Mouse (Mus musculus) liver, embryonic 14.5 days (tissue): ENCODE data around the gene Ccdc63. TPM values are rescaled to one million over a fixed set of nuclear protein-coding genes. Genes with fewer than 3 reads are reported as not detected.
"Not testable (repeated sequence)": the region's sequence is repeated elsewhere in the genome, so short reads cannot be mapped to it uniquely, and the experiment has no call there.

Source experiments
- ATAC-seq: fragments of 200-750 bp; cut with Nextera tagmentation; 2 replicates; pipeline ENCODE4 v1.8.0; 2017; ENCODE audit warnings: moderate number of reproducible peaks, mild to moderate bottlenecking, moderate library complexity; ENCODE audit not compliant: insufficient read depth
- DNase-seq, 3 experiments: peaks; one replicate each; pipeline ENCODE4 v3.0.0-alpha.2; 2012 to 2013; ENCODE audit warnings: low read depth in 3 of 3, low spot score in 3 of 3
- H3K27ac ChIP-seq: fragments of 300-500 bp; sonication (generic); 2 replicates; pipeline ENCODE4 v1.5.1; 2014; ENCODE audit warnings: moderate library complexity, mild to moderate bottlenecking, control low read depth, inconsistent platforms
- H3K27me3 ChIP-seq: fragments of 300-500 bp; sonication (generic); 2 replicates; pipeline ENCODE4 v1.6.1; 2014; ENCODE audit warnings: mild to moderate bottlenecking, low read length, moderate library complexity; ENCODE audit not compliant: control insufficient read depth, insufficient read depth
- H3K36me3 ChIP-seq: fragments of 300-500 bp; sonication (generic); replicated peaks from 2 replicates; pipeline ENCODE4 v1.6.1; 2014; ENCODE audit warnings: low read depth; ENCODE audit not compliant: control insufficient read depth, insufficient read depth
- H3K4me1 ChIP-seq, 2 experiments: fragments of 200-500 bp in 1 of 2; fragments of 300-500 bp in 1 of 2; sonication (generic) in 1 of 2; replicated peaks; 2 replicates each; pipeline ENCODE4 v1.6.1; 2012 to 2014; ENCODE audit warnings: antibody characterized with exemption in 1 of 2, inconsistent platforms in 1 of 2, low read length in 1 of 2; ENCODE audit not compliant: control insufficient read depth in 2 of 2, insufficient read depth in 2 of 2
- H3K4me2 ChIP-seq: fragments of 300-500 bp; sonication (generic); 2 replicates; pipeline ENCODE4 v1.6.1; 2014; ENCODE audit warnings: low read depth, mild to moderate bottlenecking, control low read depth, moderate library complexity
- H3K4me3 ChIP-seq, 2 experiments: fragments of 200-500 bp in 1 of 2; fragments of 300-500 bp in 1 of 2; sonication (generic) in 1 of 2; 2 replicates each; pipeline ENCODE4 v1.5.1; 2012 to 2014; ENCODE audit warnings: low read depth in 2 of 2, low read length in 2 of 2, mild to moderate bottlenecking in 2 of 2, control low read depth in 1 of 2, inconsistent platforms in 1 of 2, moderate library complexity in 1 of 2; ENCODE audit not compliant: insufficient read depth in 1 of 2
- H3K9ac ChIP-seq: fragments of 300-500 bp; sonication (generic); replicated peaks from 2 replicates; pipeline ENCODE4 v1.6.1; 2014; ENCODE audit warnings: mild to moderate bottlenecking, control low read depth, moderate library complexity
- H3K9me3 ChIP-seq: fragments of 300-500 bp; sonication (generic); 2 replicates; pipeline ENCODE4 v1.6.1; 2016; ENCODE audit warnings: low read length, mixed read lengths; ENCODE audit not compliant: control insufficient read depth
- CTCF ChIP-seq: IDR thresholded peaks from 2 replicates; pipeline ENCODE4 v1.5.1; 2016; ENCODE audit warnings: antibody characterized with exemption, low read depth, control low read depth
- EP300 ChIP-seq: IDR thresholded peaks from 2 replicates; pipeline ENCODE4 v1.6.1; 2016; ENCODE audit warnings: antibody characterized with exemption, low read depth
- WGBS: fragments of 180-500 bp; shearing (Covaris S2); extraction: QIAGEN DNeasy Blood & Tissue Kit; methylation state at CpG from one replicate; pipeline ENCODE4 v1.1.7; 2014; ENCODE audit not compliant: insufficient replicate concordance; 5-methylcytosine and 5-hydroxymethylcytosine counted together
- polyA plus RNA-seq, 2 experiments: library from polyadenylated mRNA; depleted of rRNA in 1 of 2; stranded (reverse) in 1 of 2; unstranded in 1 of 2; fragments of >200 nt; fragmentation: Nextera tagmentation in 1 of 2; extraction: Ambion mirVana in 1 of 2; gene quantifications; 2 replicates each; pipeline versions ENCODE4 v1.2.1 to v1.2.3; 2012 to 2014

The Ccdc63 gene
- polyA plus RNA-seq, 2 experiments = 0.13 TPM; not detected in 1

DNA sequence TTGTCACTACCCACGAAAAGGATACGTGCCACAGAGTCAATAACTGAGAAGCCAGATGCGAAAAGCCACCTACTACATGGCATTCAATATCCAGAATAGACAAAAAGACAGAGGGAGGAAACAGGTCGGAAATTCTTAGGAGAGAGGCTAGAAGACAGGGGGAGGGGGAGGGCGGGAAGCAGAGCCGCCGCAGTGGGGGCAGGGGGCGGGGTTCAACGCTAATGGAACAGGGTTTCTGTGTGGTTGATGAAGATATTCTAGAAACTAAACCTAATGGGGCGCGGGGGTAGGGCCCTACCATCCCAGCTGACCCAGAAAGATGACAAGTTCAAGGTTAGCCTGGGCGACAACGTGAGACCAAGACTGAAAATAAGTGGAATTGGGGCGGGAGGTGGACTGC is 13.4 kb upstream of the Ccdc63 start:
- no peak for DNase-seq
- TF ChIP-seq EP300 (no peak), CTCF (no peak)
- H3K27me3 ChIP-seq = no peaks in the 10 kb centered on the region
- no peak for ATAC-seq
- H3K9me3 ChIP-seq = no peaks in the 10 kb centered on the region
- H3K4me1 ChIP-seq = peaks cover 6 to 23% of the 10 kb centered on the region in 2 experiments
- no peaks in the 10 kb centered on the region for H3K36me3 ChIP-seq
- H3K27ac ChIP-seq = no peak overlapping the region
- H3K4me3 ChIP-seq = no peak overlapping the region
- H3K9ac ChIP-seq = no peak overlapping the region
- 16% methylated on average over 13 of the region's 14 CpGs for WGBS
- no peak overlapping the region for H3K4me2 ChIP-seq

DNA sequence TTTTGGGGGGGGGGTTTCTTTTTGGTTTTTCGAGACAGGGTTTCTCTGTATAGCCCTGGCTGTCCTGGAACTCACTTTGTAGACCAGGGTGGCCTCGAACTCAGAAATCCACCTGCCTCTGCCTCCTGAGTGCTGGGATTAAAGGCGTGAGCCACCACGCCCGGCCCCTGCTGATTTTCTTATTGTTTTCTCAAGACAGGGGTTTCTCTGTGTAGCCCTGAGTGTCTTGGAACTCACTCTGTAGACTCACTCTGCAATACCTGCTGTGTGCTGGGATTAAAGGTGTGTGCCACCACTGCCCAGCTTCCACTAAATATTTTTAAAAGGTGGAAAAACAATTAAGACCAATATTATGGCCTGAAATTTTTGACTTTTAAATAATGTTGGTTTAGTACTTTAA is 11.9 kb upstream of the Ccdc63 start:
- 64% methylated on average over 5 of the region's 5 CpGs for WGBS
- not testable (repeated sequence) for H3K4me2 ChIP-seq, ATAC-seq, DNase-seq, H3K4me3 ChIP-seq, H3K36me3 ChIP-seq, H3K9me3 ChIP-seq, H3K27ac ChIP-seq, H3K9ac ChIP-seq, H3K27me3 ChIP-seq
- peaks cover 5 to 21% of the 10 kb centered on the region in 2 experiments for H3K4me1 ChIP-seq

DNA sequence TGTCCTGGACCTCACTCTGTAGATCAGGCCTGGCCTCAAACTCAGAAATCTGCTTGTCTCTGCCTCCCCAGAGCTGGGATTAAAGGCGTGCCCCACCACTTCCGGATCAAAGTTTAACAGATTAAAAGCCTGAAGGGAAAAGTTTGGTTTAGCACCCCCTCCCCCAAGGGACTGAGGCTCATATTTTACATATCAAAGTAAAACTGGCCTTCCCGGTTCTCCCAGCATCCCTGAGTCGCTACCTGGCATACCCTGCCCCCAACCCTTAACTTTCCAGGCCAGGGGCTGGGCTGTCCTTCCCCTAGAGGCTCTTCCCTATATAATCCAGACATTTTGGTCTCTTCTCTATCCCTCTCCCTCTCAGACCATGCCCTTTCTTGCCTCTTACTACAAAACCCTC is 8.6 kb upstream of the Ccdc63 start:
- Histone ChIP-seq H3K9ac (no peak overlapping the region), H3K9me3 (no peaks in the 10 kb centered on the region), H3K27ac (no peak overlapping the region), H3K4me3 (no peak overlapping the region), H3K4me2 (no peak overlapping the region), H3K4me1 (peaks cover 2 to 8% of the 10 kb centered on the region in 2 experiments; a peak in 1 of 4 replicates), H3K27me3 (no peaks in the 10 kb centered on the region), H3K36me3 (no peaks in the 10 kb centered on the region)
- 48% methylated on average over 4 of the region's 4 CpGs for WGBS
- DNase-seq = no peak
- ATAC-seq = no peak
- TF ChIP-seq EP300 (no peak), CTCF (no peak)

DNA sequence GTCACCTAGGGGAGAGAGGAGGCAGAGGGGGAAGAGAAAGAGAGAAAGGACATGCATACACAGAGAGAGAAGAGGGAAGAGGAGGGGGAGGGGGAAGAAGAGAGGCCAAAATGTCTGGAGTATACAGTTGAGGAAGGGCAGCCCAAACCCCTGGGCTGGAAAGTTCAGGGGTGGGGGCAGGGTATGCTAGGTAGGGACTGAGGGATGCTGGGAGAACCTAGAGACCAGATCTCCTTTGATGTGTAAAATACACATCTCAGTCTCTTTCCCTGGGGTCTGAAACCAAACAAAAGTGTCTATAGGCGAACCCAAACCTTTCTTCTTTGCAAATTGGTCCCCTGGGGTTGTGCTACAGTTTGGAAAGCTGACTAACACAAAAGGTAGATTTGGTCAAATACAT is 7.5 kb upstream of the Ccdc63 start:
- ATAC-seq (no peak), DNase-seq (no peak)
- H3K27me3 ChIP-seq = no peaks in the 10 kb centered on the region
- H3K36me3 ChIP-seq = no peaks in the 10 kb centered on the region
- H3K9me3 ChIP-seq = no peaks in the 10 kb centered on the region
- H3K4me2 ChIP-seq = no peak overlapping the region
- H3K9ac ChIP-seq = no peak overlapping the region
- peaks cover 2 to 8% of the 10 kb centered on the region in 2 experiments; a peak in 1 of 4 replicates for H3K4me1 ChIP-seq
- TF ChIP-seq CTCF (no peak), EP300 (no peak)
- 38% methylated on average over 1 of the region's 1 CpGs for WGBS
- no peak overlapping the region for H3K4me3 ChIP-seq
- H3K27ac ChIP-seq = no peak overlapping the region

DNA sequence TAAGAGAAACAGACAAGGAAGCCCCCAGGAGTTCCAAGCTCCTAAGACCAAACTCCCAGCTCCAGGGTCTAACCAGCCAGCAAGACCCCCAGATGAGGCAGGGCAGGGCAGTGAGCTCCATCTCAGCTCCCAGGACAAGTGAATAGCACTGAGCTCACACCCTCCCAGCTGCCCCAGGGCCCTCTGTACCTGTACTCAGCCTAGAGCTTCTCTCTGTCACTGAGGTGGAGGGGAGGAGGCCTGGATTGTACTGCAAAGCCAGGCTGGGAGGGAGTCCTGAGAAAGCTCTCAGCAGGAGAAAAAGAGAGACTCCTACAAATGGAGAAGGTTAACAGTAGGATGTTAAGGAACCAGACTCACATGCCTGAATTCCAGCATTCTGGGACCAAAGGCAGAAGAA is 6.0 kb upstream of the Ccdc63 start:
- no peak overlapping the region for H3K4me2 ChIP-seq
- ATAC-seq (no peak), DNase-seq (no peak)
- peaks cover 4 to 8% of the 10 kb centered on the region in 2 experiments; a peak in 1 of 4 replicates for H3K4me1 ChIP-seq
- H3K9ac ChIP-seq = no peak overlapping the region
- no peak for TF ChIP-seq EP300
- no peak for TF ChIP-seq CTCF
- H3K36me3 ChIP-seq = no peaks in the 10 kb centered on the region
- no peaks in the 10 kb centered on the region for H3K9me3 ChIP-seq
- H3K27me3 ChIP-seq = no peaks in the 10 kb centered on the region
- H3K27ac ChIP-seq = no peak overlapping the region
- no peak overlapping the region for H3K4me3 ChIP-seq
